Mouse (Mus musculus) myocyte (in vitro differentiated cells): ENCODE data around the gene Moxd1.

Source experiments
- CEBPB ChIP-seq: IDR thresholded peaks from 2 replicates; pipeline ENCODE4 v1.6.1; 2011; ENCODE audit warnings: mild to moderate bottlenecking, moderate library complexity; ENCODE audit not compliant: poor library complexity, insufficient read depth, severe bottlenecking
- E2F4 ChIP-seq: IDR thresholded peaks from one replicate; pipeline ENCODE4 v1.6.1; 2011; ENCODE audit warnings: mild to moderate bottlenecking, control low read depth, moderate library complexity; ENCODE audit not compliant: insufficient read depth
- MAX ChIP-seq: IDR thresholded peaks from one replicate; pipeline ENCODE4 v1.6.1; 2011; ENCODE audit warnings: low read depth, mild to moderate bottlenecking, control low read depth
- MYOD1 ChIP-seq, 3 experiments: IDR thresholded peaks; one replicate each; pipeline ENCODE4 v1.6.1; 2011; ENCODE audit warnings: control low read depth in 2 of 3, low read depth in 2 of 3, mild to moderate bottlenecking in 2 of 3, moderate library complexity in 1 of 3; ENCODE audit not compliant: insufficient read length in 2 of 3, control insufficient read depth in 1 of 3
- POLR2A ChIP-seq: IDR thresholded peaks from one replicate; pipeline ENCODE4 v1.6.1; 2011; ENCODE audit warnings: low read depth, mild to moderate bottlenecking, control low read depth, moderate library complexity; ENCODE audit not compliant: insufficient read length
- POLR2AphosphoS2 ChIP-seq: IDR thresholded peaks from one replicate; pipeline ENCODE4 v1.6.1; 2011; ENCODE audit warnings: low read depth, control low read depth; ENCODE audit not compliant: insufficient read length
- REST ChIP-seq: IDR thresholded peaks from one replicate; pipeline ENCODE4 v1.6.1; 2011; ENCODE audit warnings: mild to moderate bottlenecking, control low read depth, moderate library complexity; ENCODE audit not compliant: insufficient read depth, insufficient read length
- TCF12 ChIP-seq: IDR thresholded peaks from one replicate; pipeline ENCODE4 v1.6.1; 2011; ENCODE audit warnings: mild to moderate bottlenecking, control low read depth; ENCODE audit not compliant: poor library complexity, insufficient read depth, severe bottlenecking

- TF ChIP-seq E2F4 = no peak
- TF ChIP-seq POLR2A = no peak
- TF ChIP-seq POLR2AphosphoS2 = no peak
- TF ChIP-seq REST = no peak
- no peak for TF ChIP-seq MYOD1 (IDR thresholded peaks at IDR 0.05; ENCODE audit: control insufficient read depth in 1 of 3, insufficient read length in 2 of 3, low read depth in 2 of 3)
- no peak for TF ChIP-seq TCF12
- no peak for TF ChIP-seq CEBPB
- TF ChIP-seq MAX = no peak
These were observed 74.5 kb downstream of the Moxd1 start for GRCm38 (mm10) chr10:24297792-24298191.
